8 mouse cellular contexts compared by ENCODE assay signal in genomic region chr17:45506700-45507189, GRCm38 (mm10). TPM values are rescaled to one million over a fixed set of nuclear protein-coding genes. Genes with fewer than 3 reads are reported as not detected.
A peak's percentile ranks its signal among the peaks of the same experiment; 100 is the strongest.
DNase-seq lines count a peak whose midpoint lies in the region; ATAC-seq and TF ChIP-seq lines count a peak whose summit lies in the region.

TSS of gene Aars2 (plus strand) at chr17:45506841.

- H3K9ac ChIP-seq in forebrain, embryonic 14.5 days (ENCODE audit: low read length): peak within 1 kb of the TSS; percentile 80

- H3K4me1 ChIP-seq in forebrain, embryonic 14.5 days (ENCODE audit: control insufficient read depth, insufficient read depth, low read length): peaks cover 4% of the 10 kb centered on the region; the same call in 1 of the 2 replicates
- 0 out of 2 replicates have a peak, but pooled peaks cover 2% of the 10 kb centered on the region for H3K4me1 ChIP-seq in lung, adult 2 months (ENCODE audit: control insufficient read depth, insufficient read depth, low read length)

- peak within 1 kb of the TSS; percentile 88 for H3K27ac ChIP-seq in forebrain, embryonic 14.5 days (ENCODE audit: low read depth, low read length)

- 0 out of 2 replicates have a peak, but pooled peaks have one; percentile 45 for TF ChIP-seq POLR2A in lung, adult 2 months (IDR thresholded peaks at IDR 0.05; ENCODE audit: borderline replicate concordance, extremely low read depth, low read depth, low read length)

- peak; percentile 55 for TF ChIP-seq CTCF in lung, adult 2 months (IDR thresholded peaks at IDR 0.05; ENCODE audit: insufficient read depth, low read length)

- peaks cover 17% of the 10 kb centered on the region for H3K36me3 ChIP-seq in forebrain, embryonic 14.5 days (ENCODE audit: control insufficient read depth, insufficient read depth, low read length)

- WGBS in forebrain, embryonic 14.5 days: under 1% methylated on average over 42 of the region's 42 CpGs
- under 1% methylated on average over 42 of the region's 42 CpGs for WGBS in lung, adult 2 months

- H3K9me3 ChIP-seq in forebrain, embryonic 14.5 days (replicated peaks; ENCODE audit: control insufficient read depth, low read length): no peaks in the 10 kb centered on the region

- DNase-seq in ES-CJ7 (ENCODE audit: low read depth, low spot score): peak; percentile 94
- peak; percentile 92 for DNase-seq in cerebellum, adult 11 months
- DNase-seq in forebrain, embryonic 14.5 days (ENCODE audit: low spot score): peak; percentile 97
- DNase-seq in heart, postnatal 25 days (ENCODE audit: low spot score): peak; percentile 84
- DNase-seq in layer of hippocampus, adult 18-20 months (ENCODE audit: low spot score in 2 of 2): peak; percentile 86 to 95
- DNase-seq in lung, adult 2 months: peak; percentile 97
- DNase-seq in thymus, adult 18-20 months: peak; percentile 85 to 93

- intact Hi-C loops in heart, postnatal 25 days (cut with DNase I): no loop called here

- H3K4me2 ChIP-seq in forebrain, embryonic 14.5 days (ENCODE audit: low read length): peak within 1 kb of the TSS; percentile 30

- peak within 1 kb of the TSS; percentile 69 for H3K4me3 ChIP-seq in forebrain, embryonic 14.5 days (ENCODE audit: low read depth, low read length)
- H3K4me3 ChIP-seq in lung, adult 2 months (replicated peaks; ENCODE audit: extremely low read depth, low read depth, low read length): peak within 1 kb of the TSS; percentile 94

- ATAC-seq in forebrain, embryonic 14.5 days: peak; percentile 95
- ATAC-seq in neutrophil, adult 5-6 weeks (ENCODE audit: extremely low read depth, insufficient number of reproducible peaks, low FRiP score, poor library complexity, severe bottlenecking): peak; percentile 94

- H3K27me3 ChIP-seq in forebrain, embryonic 14.5 days (replicated peaks; ENCODE audit: control insufficient read depth, insufficient read depth, low read length): no peaks in the 10 kb centered on the region

RNA-seq across cellular contexts. Expression of gene Aars2, which starts in this region (rescaled TPM):
- polyA plus RNA-seq in forebrain, embryonic 14.5 days (2014; fragmentation: Nextera tagmentation; extraction: Ambion mirVana): 10.4 and 13.7 TPM in 2 replicates
- total RNA-seq in heart, postnatal 25 days (2021): 10 to 100 TPM; 20.1 to 20.2 TPM
- total RNA-seq in layer of hippocampus, adult 18-20 months (2021): 10 to 100 TPM; 21.9 to 22.7 TPM
- 13.3 and 14.5 TPM in 2 replicates for polyA plus RNA-seq in lung, adult 2 months (2012; rRNA removed)
- total RNA-seq in neutrophil, adult 5-6 weeks (2017): 6.9 and 7.8 TPM in 2 replicates

Comparison
In these comparisons a context has a peak if more than half of its experiments do, and no peak if none do; other contexts are left out.
1. Peak in every context shown above with its lines: DNase-seq, ATAC-seq, H3K4me3 ChIP-seq and H3K27ac ChIP-seq.